In the genomic region with DNA sequence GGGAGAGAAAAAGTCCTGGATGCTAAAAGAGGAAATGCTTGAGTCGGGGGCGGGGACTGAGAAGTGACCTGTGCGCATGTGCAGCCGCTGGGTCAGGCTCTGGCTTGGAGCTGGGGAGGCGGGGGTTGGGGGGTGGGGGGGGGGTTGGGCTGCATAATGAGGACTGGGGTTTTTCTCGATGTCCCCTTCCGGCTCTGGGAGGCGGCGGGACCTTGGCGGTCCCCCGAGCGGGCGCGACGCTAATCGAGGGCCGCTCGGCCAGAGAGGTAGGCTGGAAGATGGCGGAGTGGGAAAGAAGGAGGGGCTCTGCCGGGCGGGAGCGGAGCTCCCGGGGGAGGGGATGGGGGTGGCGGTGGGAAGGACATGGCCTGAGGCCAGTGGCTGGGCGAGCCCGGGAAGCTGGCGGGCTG, we compare ENCODE assay signal across 8 mouse cellular contexts. TPM values are rescaled to one million over a fixed set of nuclear protein-coding genes. Genes with fewer than 3 reads are reported as not detected.
A peak's percentile ranks its signal among the peaks of the same experiment; 100 is the strongest.
DNase-seq lines count a peak whose midpoint lies in the region; ATAC-seq and TF ChIP-seq lines count a peak whose summit lies in the region.

No protein-coding gene starts in this region.

- H3K9me3 ChIP-seq in heart, embryonic 14.5 days (ENCODE audit: control insufficient read depth, low read length) = no peaks in the 10 kb centered on the region
- no peaks in the 10 kb centered on the region for H3K9me3 ChIP-seq in kidney, postnatal 0 days (replicated peaks; ENCODE audit: low read length)
- no peaks in the 10 kb centered on the region for H3K9me3 ChIP-seq in liver, embryonic 14.5 days (ENCODE audit: control insufficient read depth, low read length)

- peak; percentile 85 for DNase-seq in CD4-positive, CD25-positive, alpha-beta regulatory T cell, adult 2 months (ENCODE audit: low read depth, low spot score)
- peak; percentile 88 for DNase-seq in brain, embryonic 14.5 days (ENCODE audit: low read depth)
- DNase-seq in kidney, postnatal 0 days (ENCODE audit: low spot score) = peak; percentile 83
- DNase-seq in liver, embryonic 14.5 days (ENCODE audit: low read depth in 3 of 3, low spot score in 3 of 3) = peak; percentile 36 to 42 (median 40)
- peak; percentile 64 for DNase-seq in neural tube, embryonic 10.5 days (ENCODE audit: extremely low spot score, low spot score)
- peak; percentile 70 for DNase-seq in testis, postnatal 14 days (ENCODE audit: low spot score)

- no peak for TF ChIP-seq EP300 in liver, embryonic 14.5 days (IDR thresholded peaks at IDR 0.05; ENCODE audit: low read depth)

- no peak for TF ChIP-seq POLR2A in brain, embryonic 14.5 days (IDR thresholded peaks at IDR 0.05; ENCODE audit: borderline replicate concordance, extremely low read depth, insufficient read depth, insufficient read length, poor library complexity, severe bottlenecking)
- peak; percentile 19 for TF ChIP-seq POLR2A in embryonic fibroblast, embryonic 13.5 days (IDR thresholded peaks at IDR 0.05; ENCODE audit: low read depth, low read length)

- H3K4me3 ChIP-seq in embryonic fibroblast, embryonic 13.5 days (ENCODE audit: insufficient read depth, low read length) = peak overlapping the region; percentile 62
- H3K4me3 ChIP-seq in heart, embryonic 14.5 days (ENCODE audit: control insufficient read depth in 1 of 2, insufficient read depth in 1 of 2, low read depth in 1 of 2, low read length in 2 of 2) = peak overlapping the region; percentile 46 to 63
- H3K4me3 ChIP-seq in kidney, postnatal 0 days (replicated peaks; ENCODE audit: low read depth, low read length) = peak overlapping the region; percentile 43
- H3K4me3 ChIP-seq in liver, embryonic 14.5 days (ENCODE audit: insufficient read depth in 1 of 2, low read depth in 2 of 2, low read length in 2 of 2) = peak overlapping the region; percentile 70 to 90

- 24% methylated on average over 21 of the region's 27 CpGs for WGBS in heart, embryonic 14.5 days
- WGBS in kidney, postnatal 0 days = 30% methylated on average over 25 of the region's 27 CpGs
- WGBS in liver, embryonic 14.5 days (ENCODE audit: insufficient replicate concordance) = 12% methylated on average over 24 of the region's 27 CpGs

- H3K4me2 ChIP-seq in heart, embryonic 14.5 days (ENCODE audit: low read length) = peak overlapping the region; percentile 60
- peak overlapping the region; percentile 45 for H3K4me2 ChIP-seq in kidney, postnatal 0 days (ENCODE audit: low read length)
- H3K4me2 ChIP-seq in liver, embryonic 14.5 days (ENCODE audit: low read depth) = peak overlapping the region; percentile 70

- no peaks in the 10 kb centered on the region; the same call in 1 of the 2 replicates for H3K4me1 ChIP-seq in embryonic fibroblast, embryonic 13.5 days (ENCODE audit: control insufficient read depth, insufficient read depth, low read length)
- H3K4me1 ChIP-seq in heart, embryonic 14.5 days (ENCODE audit: control insufficient read depth in 2 of 2, insufficient read depth in 2 of 2, low read length in 2 of 2) = 0 out of 4 replicates have a peak, but pooled peaks cover 0 to 5% of the 10 kb centered on the region in 2 experiments
- H3K4me1 ChIP-seq in kidney, postnatal 0 days (replicated peaks; ENCODE audit: insufficient read depth, low read length) = no peaks in the 10 kb centered on the region
- H3K4me1 ChIP-seq in liver, embryonic 14.5 days (replicated peaks; ENCODE audit: control insufficient read depth in 2 of 2, insufficient read depth in 2 of 2, low read length in 1 of 2) = peaks cover 0 to 3% of the 10 kb centered on the region in 2 experiments; a peak in 1 of 4 replicates

- H3K27ac ChIP-seq in embryonic fibroblast, embryonic 13.5 days (ENCODE audit: insufficient read depth, low read length) = peak overlapping the region; percentile 96
- H3K27ac ChIP-seq in heart, embryonic 14.5 days (replicated peaks in 1 of 2; ENCODE audit: control insufficient read depth in 1 of 2, insufficient read depth in 1 of 2, low read depth in 2 of 2, low read length in 2 of 2) = peak overlapping the region; percentile 92 to 94
- H3K27ac ChIP-seq in kidney, postnatal 0 days = peak overlapping the region; percentile 92
- H3K27ac ChIP-seq in liver, embryonic 14.5 days = peak overlapping the region; percentile 81

- no peaks in the 10 kb centered on the region for H3K27me3 ChIP-seq in heart, embryonic 14.5 days (ENCODE audit: control insufficient read depth, insufficient read depth, low read length)
- no peaks in the 10 kb centered on the region for H3K27me3 ChIP-seq in kidney, postnatal 0 days (ENCODE audit: insufficient read depth, low read length)
- no peaks in the 10 kb centered on the region for H3K27me3 ChIP-seq in liver, embryonic 14.5 days (ENCODE audit: control insufficient read depth, insufficient read depth, low read length)

- H3K9ac ChIP-seq in heart, embryonic 14.5 days (ENCODE audit: low read length) = peak overlapping the region; percentile 74
- peak overlapping the region; percentile 57 for H3K9ac ChIP-seq in kidney, postnatal 0 days (ENCODE audit: low read depth, low read length)
- peak overlapping the region; percentile 87 for H3K9ac ChIP-seq in liver, embryonic 14.5 days (replicated peaks)

- no peaks in the 10 kb centered on the region for H3K36me3 ChIP-seq in heart, embryonic 14.5 days (ENCODE audit: control insufficient read depth, insufficient read depth, low read length)
- H3K36me3 ChIP-seq in kidney, postnatal 0 days (ENCODE audit: insufficient read depth, low read length) = no peaks in the 10 kb centered on the region
- no peaks in the 10 kb centered on the region for H3K36me3 ChIP-seq in liver, embryonic 14.5 days (replicated peaks; ENCODE audit: control insufficient read depth, insufficient read depth, low read depth)

- peak; percentile 80 for ATAC-seq in heart, embryonic 14.5 days (ENCODE audit: insufficient number of reproducible peaks, insufficient read depth, low FRiP score, low read depth)
- ATAC-seq in kidney, postnatal 0 days (replicated peaks; ENCODE audit: low FRiP score, low read depth) = peak; percentile 83
- ATAC-seq in liver, embryonic 14.5 days (ENCODE audit: insufficient read depth) = peak; percentile 78

- no peak for TF ChIP-seq CTCF in brain, embryonic 14.5 days (IDR thresholded peaks at IDR 0.05; ENCODE audit: borderline replicate concordance, extremely low read depth, insufficient read depth, insufficient read length)
- TF ChIP-seq CTCF in embryonic fibroblast, embryonic 13.5 days (IDR thresholded peaks at IDR 0.05; ENCODE audit: borderline replicate concordance, insufficient read depth, low read length) = no peak
- no peak for TF ChIP-seq CTCF in kidney, postnatal 0 days (IDR thresholded peaks at IDR 0.05; ENCODE audit: low read depth)
- TF ChIP-seq CTCF in liver, embryonic 14.5 days (IDR thresholded peaks at IDR 0.05; ENCODE audit: low read depth) = no peak

RNA-seq across cellular contexts. Expression of a gene that starts 8.3 kb away (rescaled TPM):
- 27.8 and 32.2 TPM in 2 replicates for polyA plus RNA-seq in brain, embryonic 14.5 days (2012; rRNA removed)
- 41.0 and 47.4 TPM in 2 replicates for polyA plus RNA-seq in embryonic fibroblast, embryonic 13.5 days (2011; ENCODE audit: insufficient read length, low read depth, missing spikeins)
- polyA plus RNA-seq in heart, embryonic 14.5 days (2014; fragmentation: Nextera tagmentation; extraction: Ambion mirVana) = 16.8 and 16.9 TPM in 2 replicates
- 15.6 and 15.9 TPM in 2 replicates for polyA plus RNA-seq in kidney, postnatal 0 days (2015; fragmentation: Nextera tagmentation; extraction: Ambion mirVana)
- polyA plus RNA-seq in liver, embryonic 14.5 days (2012; rRNA removed) = 7.4 and 10.9 TPM in 2 replicates
- 5.9 and 6.8 TPM in 2 replicates for polyA plus RNA-seq in liver, embryonic 14.5 days (2014; fragmentation: Nextera tagmentation; extraction: Ambion mirVana)

Comparison
In these comparisons a context has a peak if more than half of its experiments do, and no peak if none do; other contexts are left out.
1. Peak in every context shown above with its lines: DNase-seq, ATAC-seq, H3K4me3 ChIP-seq and H3K27ac ChIP-seq.